Mouse (Mus musculus): ENCODE results near the gene Gm20388.

The Gm20388 gene

DNA sequence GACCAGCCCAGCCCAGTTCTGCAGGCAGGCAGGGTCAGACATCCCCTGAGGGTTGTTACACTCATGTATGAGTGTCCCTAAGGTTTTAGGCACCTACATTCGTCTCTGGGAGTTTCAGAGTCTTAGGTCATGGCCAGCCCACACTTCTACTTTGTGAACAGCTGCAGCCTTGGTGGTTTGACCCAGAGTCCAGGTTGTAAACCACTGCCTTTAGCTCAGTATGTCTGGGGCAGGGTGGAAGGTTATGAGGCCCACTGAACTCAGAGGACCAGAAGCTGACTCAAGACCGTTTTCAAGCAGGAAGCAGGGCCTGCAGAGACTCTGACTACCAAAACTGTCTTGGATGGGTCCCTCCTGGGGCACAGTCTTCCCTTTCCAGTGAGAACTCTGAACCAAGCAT lies 829.9 kb downstream of the Gm20388 start:
- DNase-seq (ENCODE audit: low spot score in 2 of 2) = no peak

DNA sequence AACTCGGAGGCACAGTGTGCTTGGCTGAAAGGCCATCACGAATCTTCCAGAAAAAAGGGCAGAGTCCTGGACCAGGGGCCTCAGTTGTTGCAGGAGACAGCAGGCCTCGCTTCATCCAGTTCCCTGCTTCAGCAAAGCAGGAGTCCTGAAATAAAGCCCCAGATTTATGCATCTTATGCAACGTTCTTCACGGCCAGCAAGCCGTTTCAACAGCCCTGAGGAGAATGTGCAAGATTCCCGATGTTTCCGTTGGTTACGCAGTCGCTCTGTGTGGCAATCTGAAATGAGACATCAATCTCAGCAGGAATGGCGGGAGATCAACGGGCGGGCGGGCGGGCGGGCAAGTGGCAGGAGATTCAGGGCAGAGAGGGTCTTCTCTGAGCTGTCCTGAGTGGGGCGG lies 830.4 kb downstream of the Gm20388 start:
- no peak for DNase-seq (ENCODE audit: low spot score in 2 of 2)

DNA sequence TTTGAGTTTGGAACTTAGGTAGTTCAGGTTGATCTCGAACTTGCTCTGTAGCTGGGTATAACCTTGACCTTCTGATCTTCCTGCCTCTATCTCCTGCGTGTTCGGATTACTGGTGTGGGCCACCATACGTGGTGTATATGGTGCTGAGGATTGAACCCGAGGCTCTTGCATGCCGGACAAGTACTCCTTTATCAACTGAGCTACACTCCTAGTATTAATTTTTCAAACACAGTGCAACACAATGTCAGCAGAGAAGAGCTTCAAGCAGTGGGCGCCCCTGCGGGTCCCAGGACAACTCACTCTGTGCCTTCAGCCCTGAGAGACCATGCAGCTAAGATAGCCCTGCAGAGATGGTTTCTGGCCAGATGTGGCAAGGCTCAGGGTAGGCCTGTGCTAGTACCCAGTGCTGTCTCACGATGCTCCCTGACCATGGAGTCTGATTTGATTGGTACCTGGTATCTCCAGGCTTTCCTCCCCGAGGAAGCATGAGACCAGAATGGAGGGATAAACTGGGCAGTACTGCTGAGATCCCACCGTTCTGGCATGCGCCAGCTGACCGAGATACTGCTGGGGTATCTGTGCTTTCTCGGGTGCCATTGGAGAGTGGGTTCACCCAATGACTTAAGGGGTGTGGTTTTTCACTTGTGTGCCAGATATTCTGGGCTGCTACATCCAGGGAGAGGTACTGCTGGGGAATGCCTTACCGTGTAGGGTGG lies 831.3 kb downstream of the Gm20388 start:
- no peak for DNase-seq (ENCODE audit: low spot score in 2 of 2)

DNA sequence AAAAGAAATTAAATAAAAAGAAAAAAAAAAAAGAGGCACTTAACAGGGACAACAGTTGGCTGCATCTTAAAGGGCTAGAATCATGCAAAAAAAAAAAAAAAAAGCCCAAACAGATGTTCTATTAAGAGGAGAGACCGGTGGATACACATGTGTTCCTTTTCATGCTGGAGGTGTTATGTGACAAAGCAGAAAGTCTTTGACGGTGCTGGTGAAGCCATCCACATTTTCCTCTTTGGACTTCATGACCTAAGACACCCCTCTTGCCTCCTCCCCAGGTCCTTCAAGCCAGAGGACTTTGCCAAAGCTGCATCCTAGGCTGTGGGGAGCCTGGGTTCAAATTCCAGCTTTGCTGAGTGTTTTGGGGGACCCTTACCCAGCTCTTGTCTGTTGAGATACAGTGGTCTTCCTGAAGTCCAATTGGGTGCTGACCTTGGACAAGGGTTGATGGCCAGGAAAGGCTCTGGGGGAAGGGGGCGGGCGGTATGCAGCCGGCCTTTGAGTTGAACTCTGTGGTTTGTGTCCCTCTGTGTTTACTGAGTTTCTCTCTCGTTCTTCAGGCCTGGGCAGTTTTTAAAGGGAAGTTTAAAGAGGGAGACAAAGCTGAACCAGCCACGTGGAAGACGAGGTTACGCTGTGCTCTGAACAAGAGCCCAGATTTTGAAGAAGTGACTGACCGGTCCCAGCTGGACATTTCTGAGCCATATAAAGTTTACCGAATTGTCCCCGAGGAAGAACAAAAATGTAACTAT lies 832.7 kb downstream of the Gm20388 start:
- no peak for DNase-seq (ENCODE audit: low spot score in 2 of 2)

DNA sequence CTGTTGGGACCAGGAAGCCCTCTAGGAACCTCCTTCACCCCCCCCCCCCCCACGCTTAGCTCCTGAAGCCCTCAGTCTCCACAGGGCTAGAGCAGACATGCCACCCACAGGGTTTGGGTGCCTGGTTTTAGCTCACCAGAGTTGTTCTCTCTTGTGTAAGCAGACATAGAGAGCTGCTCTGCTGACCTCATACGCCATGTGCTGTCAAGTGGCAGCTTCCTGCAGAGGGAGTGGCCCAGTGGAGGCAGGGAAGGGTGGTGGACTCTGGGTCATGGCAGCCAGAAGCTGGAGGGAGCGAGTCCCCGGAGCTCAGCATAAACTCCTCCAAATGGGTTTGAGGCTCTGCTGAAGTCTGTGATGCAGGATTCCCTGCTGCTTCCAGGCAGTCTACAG lies 833.3 kb downstream of the Gm20388 start:
- DNase-seq (ENCODE audit: low spot score in 2 of 2) = no peak

DNA sequence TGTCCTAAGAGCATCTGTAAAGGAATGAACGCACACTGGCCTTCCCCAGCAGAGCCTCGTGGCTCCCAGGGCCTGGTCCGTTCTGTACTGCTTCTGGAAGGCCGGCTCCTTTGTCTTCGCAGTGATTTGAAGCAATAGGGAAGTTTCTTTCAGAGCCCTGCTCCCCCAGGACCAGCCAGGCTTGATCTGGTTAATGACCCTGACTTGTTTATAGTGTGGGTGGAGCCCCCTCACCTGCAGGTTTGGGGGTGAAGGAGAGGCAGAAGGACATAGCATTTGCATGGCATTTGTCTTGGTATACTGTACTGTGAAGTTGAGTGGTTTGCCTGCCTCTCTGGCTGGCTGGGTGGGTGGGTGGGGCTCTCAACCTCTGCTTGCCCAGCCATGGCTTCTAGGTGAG lies 833.8 kb downstream of the Gm20388 start:
- no peak for DNase-seq (ENCODE audit: low spot score in 2 of 2)

DNA sequence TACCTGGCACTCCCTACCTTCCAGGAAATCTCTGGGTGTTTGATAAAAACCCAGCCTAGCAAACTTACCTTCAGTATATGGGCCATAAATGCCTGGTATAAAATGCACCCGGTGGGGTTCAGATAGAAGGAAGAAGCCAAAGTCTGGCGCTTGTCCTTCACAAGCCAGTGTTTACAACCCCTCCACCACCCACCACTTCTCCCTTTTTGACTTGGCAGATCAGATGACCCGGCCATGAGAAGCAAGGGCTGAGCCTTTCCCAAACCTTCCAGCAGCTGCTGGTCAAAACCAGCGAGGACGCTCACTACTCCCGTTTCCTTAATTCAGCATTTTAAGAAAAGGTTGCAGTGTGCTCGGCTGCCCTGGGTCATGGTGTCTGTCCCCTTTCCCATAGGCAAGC lies 834.6 kb downstream of the Gm20388 start:
- DNase-seq (ENCODE audit: low spot score in 2 of 2) = no peak

DNA sequence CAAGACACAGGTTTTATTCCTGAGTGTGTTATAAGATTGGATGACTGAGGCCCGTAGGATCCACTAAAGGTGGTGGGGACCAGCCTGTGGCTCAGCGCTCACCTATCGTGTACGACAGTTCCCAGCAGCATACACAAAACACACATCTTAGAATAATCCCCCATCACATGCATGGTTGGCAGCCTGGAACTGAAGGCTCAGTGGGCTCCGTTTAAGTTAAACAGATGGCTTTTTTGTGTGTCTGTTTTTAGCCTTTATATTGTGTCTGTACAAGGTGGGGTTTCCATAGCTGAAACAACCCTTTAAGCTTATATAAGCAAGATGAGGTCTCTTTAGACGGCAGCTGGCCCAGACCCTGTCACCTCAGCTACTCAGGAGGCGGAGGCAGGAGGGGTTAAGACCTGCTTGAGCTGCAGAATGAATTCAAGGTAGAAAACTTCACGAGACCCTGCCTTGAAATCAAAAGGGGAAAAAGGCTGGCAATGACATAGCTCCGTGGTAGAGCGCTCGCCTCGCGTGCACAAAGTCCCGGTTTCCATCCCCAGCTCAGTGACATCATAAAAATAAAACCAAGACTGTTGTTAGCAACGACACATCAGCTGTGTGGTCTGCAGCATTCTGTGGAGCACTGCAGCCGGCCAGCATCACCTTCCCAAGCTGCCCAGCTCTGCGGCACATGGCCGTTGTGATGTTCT lies 835.5 kb downstream of the Gm20388 start:
- DNase-seq (ENCODE audit: low spot score in 2 of 2) = no peak

DNA sequence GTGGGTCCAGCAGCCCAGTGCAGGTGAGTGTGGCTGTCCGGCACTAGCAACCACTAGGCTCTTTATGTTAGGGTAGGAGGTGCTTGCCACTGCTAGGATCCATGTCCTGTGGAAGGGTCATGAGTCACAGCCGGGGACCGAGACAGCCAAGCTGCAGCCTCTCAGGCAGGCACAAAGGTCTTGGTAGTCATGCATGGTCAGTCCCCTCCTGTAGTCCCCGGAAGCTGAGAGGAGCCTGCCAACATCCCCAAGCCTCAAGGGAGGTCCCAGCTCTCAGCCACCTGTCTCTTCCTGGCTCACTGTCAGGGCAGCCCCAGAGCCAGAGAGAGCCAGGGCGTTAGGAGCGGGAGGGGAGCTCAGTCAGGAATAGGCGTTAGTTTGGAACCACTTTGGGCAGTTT lies 836.6 kb downstream of the Gm20388 start:
- no peak for DNase-seq (ENCODE audit: low spot score in 2 of 2)

DNA sequence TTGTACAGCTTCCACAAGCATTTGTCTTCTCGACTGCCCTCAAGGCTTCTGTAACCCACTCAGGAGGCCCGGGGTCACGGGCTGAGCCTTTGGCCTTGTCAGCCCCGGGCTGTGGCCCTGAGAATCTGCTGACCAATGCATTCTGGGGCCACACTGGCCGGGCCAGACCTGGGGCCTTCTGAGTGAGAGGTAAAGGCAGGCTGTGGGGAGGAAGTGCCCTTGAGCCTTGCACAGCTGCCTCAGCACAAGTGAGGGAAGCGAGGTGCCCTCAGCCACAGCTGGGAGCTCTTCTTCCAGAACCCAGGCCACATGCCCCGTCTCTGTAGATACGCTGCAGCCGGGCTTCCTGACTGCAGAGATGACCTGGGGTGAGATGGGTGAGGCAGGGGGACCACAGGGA lies 840.0 kb downstream of the Gm20388 start:
- no peak for DNase-seq (ENCODE audit: low spot score in 2 of 2)

DNA sequence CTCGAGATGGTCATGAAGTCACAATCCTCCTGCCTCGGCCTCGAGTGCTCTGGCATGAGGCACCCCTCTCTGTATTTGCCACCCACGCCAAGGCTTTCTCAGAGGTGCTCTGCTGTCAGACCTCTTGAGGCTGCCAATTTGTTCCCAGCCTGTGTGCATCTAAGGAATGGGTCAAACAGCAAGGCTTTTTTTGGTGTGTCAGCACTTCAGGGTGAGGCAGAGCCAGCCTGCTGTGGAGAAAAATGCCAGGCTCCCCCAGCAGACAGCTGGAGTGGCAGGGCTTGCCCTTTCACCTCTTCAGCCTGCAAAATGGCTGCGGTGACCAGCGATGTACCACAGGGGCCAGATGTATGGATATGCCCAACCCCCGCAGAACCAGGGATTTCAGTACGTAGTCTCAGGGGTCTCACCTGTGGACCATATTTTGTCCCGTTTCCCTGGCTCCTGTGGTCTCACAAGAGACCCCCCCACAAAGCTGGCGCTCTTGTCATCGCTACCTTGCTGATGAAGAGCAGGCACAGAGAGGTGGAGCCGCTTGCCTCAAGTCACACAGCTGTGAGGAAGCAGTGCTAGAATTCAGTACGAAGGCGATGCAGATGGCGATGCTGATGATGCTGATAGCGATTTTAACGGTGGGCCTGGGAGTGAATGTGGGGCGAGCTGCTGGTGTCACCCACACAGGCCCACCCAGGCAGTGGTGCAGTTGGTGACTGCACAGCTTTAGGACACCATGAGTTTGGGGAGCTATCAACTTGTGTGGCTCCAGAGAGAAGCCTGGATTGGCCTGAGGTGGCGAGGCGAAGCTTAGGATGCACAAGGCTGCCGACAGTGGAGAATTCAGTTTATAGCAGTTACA lies 840.8 kb downstream of the Gm20388 start:
- DNase-seq (ENCODE audit: low spot score in 2 of 2) = no peak

DNA sequence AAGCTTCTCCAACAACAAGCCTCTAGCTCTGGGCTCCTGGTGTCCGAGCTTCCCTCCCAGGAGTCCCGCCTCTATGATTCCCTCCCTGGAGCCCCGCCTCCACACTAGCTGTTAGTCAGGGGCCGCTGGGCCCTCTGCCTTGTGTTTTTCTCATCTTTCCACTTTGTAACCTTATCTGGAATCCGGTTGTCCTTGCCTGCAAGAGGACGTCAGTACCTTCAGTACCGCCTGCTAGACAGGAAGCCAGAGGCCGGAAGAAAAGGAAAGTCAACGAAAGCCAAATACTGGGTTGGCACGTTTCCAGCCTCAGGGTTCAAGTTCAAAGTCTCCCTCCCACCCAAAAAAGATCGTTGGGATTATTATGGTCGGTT lies 841.4 kb downstream of the Gm20388 start:
- DNase-seq (ENCODE audit: low spot score in 2 of 2) = no peak

DNA sequence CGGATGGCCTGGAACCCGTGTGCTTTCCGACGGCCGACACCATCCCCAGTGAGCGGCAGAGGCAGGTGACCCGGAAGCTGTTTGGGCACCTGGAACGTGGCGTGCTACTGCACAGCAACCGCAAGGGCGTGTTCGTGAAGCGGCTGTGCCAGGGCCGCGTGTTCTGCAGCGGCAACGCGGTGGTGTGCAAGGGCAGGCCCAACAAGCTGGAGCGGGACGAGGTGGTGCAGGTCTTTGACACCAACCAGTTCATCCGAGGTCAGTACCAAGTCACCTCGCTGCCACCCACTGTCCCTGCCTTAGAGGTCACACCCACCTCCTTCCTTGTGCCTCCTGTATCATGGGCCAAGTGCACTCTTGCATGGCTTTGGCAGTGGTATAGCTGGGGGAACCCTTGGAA lies 842.8 kb downstream of the Gm20388 start:
- no peak for DNase-seq (ENCODE audit: low spot score in 2 of 2)

DNA sequence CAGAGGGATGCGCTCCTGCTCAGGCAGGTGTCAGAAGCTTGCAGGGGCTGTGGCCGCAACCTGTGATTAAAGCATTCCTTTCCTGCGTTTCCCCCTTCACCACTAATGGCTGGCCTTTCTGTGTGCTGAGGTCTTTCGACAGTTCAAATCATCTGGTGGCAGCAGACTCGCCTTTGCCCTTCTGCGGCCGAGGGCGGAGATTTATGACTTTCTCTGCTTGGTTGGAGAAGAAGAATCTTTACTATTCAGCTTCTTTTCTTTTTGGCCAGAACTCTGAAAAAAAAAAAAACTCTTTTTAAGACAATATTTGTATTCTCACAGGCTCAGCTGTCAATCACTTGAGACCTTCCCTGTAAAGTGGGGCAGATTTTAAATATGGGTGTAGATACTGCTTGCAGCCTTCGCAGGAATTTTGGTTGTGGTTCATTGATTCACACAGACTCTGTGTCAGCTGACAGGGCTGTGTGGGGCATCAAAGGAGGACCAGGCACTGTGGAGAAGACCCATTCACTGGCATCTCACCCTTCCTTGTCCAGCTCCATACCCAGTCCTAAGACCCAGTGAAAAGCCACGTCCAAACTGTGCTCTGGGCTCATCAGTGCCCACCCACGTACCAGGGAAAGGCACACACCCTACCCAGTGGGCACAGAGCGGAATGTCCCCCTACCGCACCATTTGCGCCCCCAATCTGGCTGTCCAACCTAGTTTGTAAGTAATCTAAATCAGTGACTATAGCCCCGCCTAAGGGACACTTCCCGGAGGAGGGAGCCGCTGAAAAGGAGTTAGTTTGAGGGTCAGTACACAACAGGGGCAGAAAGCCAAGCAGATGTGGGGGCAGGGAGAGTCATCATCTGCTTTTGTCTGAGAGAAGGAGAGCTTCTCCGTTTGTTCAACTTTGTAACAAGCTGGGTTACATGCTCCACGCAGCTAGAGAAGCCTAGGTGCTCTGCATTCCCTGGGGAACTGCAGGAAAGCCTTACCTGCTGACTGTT lies 845.0 kb downstream of the Gm20388 start:
- no peak for DNase-seq (ENCODE audit: low spot score in 2 of 2)

DNA sequence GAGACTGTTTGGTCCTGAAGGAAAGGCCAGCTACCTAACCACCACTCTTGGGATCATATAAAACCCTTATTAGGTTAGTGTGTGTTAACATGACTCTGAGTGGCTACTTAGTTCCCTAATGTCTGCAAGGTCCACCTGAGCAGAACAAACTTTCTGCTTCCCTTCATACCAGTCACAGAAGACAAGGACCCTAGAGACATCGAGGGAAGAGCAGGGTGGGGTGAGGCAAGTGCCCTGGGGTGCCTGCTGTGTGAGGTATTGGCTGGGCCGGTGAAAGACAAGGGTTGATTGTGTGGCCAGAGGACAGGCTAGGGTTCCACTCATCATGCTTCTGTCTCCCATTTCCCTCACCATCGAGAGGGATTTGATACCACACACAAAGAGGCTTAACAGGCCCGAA lies 847.4 kb downstream of the Gm20388 start:
- DNase-seq (ENCODE audit: low spot score in 2 of 2) = no peak

DNA sequence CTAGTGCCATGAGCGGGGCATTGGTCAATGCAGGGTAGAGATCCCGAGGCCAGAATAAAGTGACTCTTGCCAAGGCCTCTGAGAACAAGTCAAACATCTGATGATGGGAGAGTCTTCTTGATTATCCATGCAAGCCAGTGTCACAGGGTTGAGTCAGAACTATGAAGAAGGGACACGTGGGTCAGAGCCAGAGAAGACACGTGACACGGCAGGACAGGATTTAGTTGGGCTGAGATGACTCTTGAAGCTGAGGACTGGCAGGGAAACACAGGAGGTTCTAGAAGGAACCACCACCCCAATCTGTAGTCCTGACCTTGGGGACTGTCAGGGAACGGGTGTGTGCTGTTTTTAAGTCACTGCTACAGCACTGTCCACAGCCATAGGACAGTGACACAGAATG lies 849.2 kb downstream of the Gm20388 start:
- DNase-seq (ENCODE audit: low spot score in 2 of 2) = no peak

DNA sequence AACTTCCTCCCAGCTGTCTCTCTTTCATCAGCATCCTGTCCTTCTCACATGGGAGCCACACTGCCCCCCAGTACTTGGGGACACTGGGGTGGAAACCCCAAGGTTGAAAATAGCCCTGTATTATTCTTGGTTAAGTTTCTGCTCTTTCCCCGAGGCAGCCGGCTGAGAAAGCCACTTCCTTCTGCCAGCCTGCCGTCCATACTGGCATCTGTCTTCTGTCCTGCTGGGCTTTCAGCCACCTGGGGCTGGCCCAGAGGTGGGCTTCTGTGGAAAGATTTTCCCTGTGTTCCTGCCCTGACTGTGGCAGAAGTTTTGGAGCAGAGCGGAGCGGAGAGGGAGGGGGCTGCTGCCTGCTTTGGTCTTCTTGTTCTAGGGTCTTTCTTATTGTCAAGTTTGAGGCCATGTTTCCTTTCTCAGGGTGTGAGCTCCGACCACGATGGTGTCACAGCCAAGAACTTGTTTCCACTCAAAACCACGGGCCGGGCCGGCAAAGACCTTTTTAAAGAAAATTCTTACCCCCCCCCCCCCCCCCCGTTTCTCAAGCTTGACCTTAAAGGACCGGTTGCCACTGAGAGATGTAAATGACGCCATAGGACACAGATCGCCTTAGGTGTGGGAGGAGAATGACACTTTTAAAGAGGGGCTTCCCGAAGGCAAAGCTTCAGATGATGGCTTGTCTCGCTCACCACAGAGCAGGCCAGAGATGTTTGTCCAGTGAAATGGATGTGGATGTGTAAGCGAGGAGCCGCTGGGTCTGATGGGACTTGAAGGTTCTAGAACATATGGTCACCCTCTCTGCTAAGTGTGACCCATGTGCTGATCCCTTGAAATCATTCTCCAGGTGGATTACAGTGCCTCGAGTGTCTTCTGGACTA lies 849.9 kb downstream of the Gm20388 start:
- no peak for DNase-seq (ENCODE audit: low spot score in 2 of 2)

DNA sequence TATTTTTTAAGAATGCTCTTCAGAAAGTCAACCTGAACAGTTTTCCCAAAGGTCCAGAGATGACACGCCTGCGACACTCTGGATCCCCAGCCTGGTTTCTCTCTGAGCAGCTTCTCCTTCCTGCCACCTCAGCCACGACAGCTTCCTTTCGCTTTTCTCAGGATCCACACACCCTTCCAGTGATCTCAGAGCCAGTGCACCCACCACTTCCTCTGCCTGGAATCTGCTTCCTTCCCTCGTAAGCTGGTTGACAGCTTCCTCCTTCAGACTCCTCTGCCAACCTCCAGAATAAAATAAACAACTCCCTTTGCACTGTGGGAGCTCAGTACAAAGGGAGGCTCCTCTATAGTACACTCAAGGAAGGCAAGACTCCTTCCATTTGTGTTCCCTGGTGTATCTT lies 852.6 kb downstream of the Gm20388 start:
- DNase-seq (ENCODE audit: low spot score in 2 of 2) = no peak

DNA sequence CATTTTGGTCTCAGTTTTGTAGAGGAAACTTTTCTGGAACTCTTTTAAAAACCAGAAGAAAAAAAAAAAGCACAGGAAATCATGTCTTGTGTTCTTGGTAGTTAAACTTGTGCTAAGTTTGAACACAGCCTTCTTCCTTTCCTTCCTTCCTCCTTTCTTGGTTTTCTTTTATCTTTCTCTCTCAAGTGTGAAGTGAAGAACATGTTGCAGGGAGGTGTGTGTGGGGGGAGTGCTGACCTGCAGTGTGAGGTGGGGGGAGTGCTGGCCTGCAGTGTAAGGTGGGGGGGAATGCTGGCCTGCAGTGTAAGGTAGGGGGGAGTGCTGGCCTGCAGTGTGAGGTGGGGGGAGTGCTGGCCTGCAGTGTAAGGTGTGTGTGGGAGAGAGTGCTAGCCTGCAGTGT lies 854.0 kb downstream of the Gm20388 start:
- DNase-seq (ENCODE audit: low spot score in 2 of 2) = no peak

DNA sequence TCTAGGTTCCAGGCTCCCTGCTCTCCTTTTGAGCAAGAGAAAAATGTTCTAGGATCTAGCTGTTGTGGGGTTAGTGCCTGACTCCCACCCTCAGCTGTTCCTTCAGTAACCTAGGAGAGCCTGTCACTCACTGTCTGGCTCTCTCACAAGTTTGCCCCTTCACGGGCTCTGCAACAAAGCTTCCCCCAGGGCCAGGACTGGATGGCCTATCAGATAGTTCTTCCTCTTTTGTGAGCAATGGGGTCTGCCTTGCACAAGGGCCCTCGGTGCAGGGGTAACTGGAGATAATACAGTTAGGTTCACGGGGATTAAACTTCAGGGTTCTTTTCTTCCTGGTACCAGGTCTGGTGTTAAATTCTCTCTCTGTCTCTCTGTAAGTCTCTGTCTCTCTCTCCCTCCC lies 856.0 kb downstream of the Gm20388 start:
- DNase-seq (ENCODE audit: low spot score in 2 of 2) = no peak
